Mouse (Mus musculus) hindlimb bud, embryonic 11.5 days (tissue): ENCODE measurements around the gene Mtfp1.
"Not testable (repeated sequence)": the region's sequence is repeated elsewhere in the genome, so short reads cannot be mapped to it uniquely, and the experiment has no call there.

ENCODE experiments used
- DNase-seq: peaks from one replicate; pipeline ENCODE4 v3.0.0-alpha.2; 2012; ENCODE audit warnings: low read depth, low spot score; ENCODE audit errors: extremely low spot score

The Mtfp1 gene

GRCm38 (mm10) chr11:4095171-4096053, at the start of gene Mtfp1:
Mtfp1 (minus strand) TSS chr11:4095445.
- no peak for DNase-seq

GRCm38 (mm10) chr11:4143281-4144062, 48.2 kb upstream of the Mtfp1 start:
- DNase-seq: no peak

- no peak for DNase-seq
These were observed 47.1 kb upstream of the Mtfp1 start for GRCm38 (mm10) chr11:4142352-4142751.

GRCm38 (mm10) chr11:4141505-4141904, 46.3 kb upstream of the Mtfp1 start:
- DNase-seq: no peak

GRCm38 (mm10) chr11:4138964-4139363, 43.7 kb upstream of the Mtfp1 start:
- DNase-seq: no peak

- peak; percentile 70 for DNase-seq
These were observed 40.0 kb upstream of the Mtfp1 start, which contains the start of gene Rnf215 for GRCm38 (mm10) chr11:4134986-4135935. Rnf215 (plus strand) TSS chr11:4135202.

DNA sequence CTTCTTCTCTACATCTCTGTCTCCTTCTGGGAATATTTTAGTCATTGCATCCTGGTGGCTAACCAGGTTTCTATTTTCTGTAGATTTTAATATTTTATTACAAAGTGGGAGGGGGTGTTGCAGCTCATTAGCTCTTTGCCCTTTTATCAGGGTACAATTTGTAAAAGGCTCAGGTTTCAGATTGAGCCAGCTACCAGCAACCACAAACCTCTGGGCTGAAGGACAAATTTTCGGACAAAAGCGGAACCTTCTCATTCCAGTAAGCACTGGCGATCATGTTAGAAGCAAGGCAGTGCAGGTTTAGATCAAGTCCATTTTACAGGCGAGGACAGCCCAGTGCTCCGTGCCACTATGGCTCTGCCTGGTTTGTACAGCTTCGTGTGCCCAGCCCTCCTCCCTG, 39.2 kb upstream of the Mtfp1 start:
- no peak for DNase-seq

- DNase-seq: no peak
These were observed 38.2 kb upstream of the Mtfp1 start for GRCm38 (mm10) chr11:4133450-4133849.

DNA sequence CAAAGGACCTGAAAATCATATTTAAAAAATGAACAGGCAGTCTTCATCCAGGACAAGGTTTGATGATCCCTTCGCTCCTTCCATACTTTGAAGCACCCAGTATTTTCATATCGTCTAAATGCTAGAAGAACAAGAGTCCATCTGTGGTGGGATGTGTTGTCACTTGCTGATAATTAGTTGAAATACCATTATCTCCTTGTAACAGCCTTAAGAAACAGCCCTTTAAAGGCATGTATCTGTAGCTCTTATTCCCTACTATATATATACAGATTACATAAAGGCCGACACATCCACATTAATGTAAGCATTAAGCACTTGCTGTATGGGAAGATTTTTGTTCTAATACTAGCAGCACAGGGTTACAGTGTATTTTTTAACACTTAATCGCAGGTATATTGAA, 33.2 kb upstream of the Mtfp1 start:
- not testable (repeated sequence) for DNase-seq

DNA sequence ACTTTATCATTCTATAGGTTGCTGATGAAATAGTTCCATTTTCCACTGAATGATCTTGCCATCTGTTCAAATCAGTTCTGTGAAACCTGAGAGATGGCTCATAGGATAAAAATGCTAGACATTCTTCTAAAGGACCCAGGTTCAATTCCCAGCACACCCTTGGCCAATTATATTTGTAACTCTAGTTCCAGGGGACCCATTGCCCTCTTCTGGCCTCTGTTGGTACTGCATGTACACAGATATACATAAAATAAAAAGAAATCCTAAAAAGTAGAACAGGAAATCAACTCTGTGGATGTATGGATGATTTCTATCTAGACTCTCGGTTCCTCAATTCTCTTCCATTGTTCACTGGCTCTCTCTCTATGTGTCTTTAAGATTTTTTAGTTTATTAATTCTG, 31.8 kb upstream of the Mtfp1 start:
- DNase-seq: no peak

DNA sequence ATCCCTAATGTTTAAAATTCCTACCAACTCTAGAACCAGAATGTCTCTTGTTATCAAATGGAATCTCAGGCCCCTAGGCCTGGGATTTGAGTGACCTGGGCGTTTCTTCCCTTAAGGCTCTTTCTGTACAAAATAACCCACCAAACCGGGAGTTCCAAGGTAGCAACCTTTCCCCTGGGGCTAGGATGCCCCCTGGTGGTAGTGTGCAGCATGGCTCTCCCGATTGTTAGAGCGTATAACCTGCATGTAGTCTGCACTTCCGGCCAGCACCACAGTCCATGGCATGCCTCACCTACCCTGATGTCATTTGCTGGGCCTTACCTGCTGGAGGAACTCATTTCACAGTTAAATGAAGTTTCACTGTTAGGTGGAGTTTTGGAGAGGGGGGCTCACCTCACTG, 28.7 kb upstream of the Mtfp1 start:
- DNase-seq: no peak

GRCm38 (mm10) chr11:4122742-4123579, 27.7 kb upstream of the Mtfp1 start, which contains the start of gene Sec14l2:
Sec14l2 (minus strand) TSS chr11:4123415.
- DNase-seq: no peak

DNA sequence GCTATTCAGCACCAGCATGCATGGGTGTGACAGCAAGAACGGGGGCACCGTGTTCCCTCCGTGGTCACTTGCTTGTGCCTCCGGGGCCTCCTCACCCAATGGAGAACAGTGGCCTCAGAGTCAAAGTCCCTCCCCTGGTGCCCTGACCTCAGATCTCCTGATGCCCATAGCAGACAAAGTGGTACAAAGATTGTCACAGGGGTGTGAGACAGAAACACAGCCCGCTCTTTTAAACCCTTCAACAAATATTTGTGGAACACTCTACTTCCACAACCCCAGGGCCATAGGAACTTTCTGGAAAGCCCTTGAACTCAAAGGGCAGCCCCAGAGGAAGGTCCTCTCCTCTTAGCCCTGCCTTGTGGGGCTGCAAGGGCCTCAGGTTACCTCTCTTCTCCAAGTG, 27.0 kb upstream of the Mtfp1 start:
- DNase-seq: no peak

GRCm38 (mm10) chr11:4121691-4122090, 26.4 kb upstream of the Mtfp1 start:
- no peak for DNase-seq

GRCm38 (mm10) chr11:4119635-4120034, 24.4 kb upstream of the Mtfp1 start:
- DNase-seq: no peak

DNA sequence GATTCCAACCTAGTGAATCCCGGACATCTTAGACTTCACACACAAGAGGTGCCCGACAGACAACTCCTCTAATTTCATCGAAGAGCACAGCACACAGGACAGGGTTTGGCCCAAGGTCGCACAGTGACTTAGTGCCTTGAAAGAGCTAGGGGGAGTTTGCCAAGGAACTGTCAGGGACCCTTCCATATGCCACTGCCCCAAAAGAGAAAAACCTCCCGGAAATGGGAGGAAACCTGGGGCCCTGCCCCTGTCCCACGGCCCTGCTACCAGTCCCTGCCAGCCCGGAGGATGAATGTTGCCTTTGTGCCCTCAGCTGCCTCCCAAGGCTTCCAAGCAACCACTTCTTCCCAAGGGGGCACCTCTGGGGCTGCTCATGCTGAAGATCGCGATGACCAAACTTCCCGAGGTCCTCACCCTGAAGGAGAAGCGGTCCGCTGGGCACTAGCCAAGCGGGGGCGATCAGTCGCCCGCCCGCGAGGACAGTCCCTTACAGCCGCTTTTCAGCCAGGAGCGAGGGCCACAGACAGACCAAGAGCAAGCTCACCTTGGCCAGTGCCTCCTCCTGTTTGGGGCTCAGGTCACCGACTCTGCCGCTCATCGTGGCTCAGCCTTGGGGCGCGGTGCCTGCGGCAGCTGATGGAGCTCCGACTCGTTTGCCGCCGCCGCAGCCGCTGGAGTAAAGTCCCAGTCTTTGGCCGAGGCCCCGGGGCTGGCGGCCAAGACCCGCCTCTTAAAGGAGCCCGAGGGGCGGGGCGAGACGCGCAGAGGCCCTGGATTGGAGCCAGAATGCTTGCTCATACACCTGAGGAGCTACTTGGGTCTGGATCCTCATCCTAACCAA, 23.1 kb upstream of the Mtfp1 start:
- DNase-seq: no peak

- DNase-seq: no peak
These were observed 22.3 kb upstream of the Mtfp1 start for GRCm38 (mm10) chr11:4117372-4118071.

- DNase-seq: no peak
These were observed 21.4 kb upstream of the Mtfp1 start for GRCm38 (mm10) chr11:4116458-4117141.
